Mouse (Mus musculus): Measurements from ENCODE around the gene Snx30. TPM values are rescaled to one million over a fixed set of nuclear protein-coding genes. Genes with fewer than 3 reads are reported as not detected.

The Snx30 gene
- polyA plus RNA-seq, 1 experiment from 2014 or later = 7.1 TPM

DNA sequence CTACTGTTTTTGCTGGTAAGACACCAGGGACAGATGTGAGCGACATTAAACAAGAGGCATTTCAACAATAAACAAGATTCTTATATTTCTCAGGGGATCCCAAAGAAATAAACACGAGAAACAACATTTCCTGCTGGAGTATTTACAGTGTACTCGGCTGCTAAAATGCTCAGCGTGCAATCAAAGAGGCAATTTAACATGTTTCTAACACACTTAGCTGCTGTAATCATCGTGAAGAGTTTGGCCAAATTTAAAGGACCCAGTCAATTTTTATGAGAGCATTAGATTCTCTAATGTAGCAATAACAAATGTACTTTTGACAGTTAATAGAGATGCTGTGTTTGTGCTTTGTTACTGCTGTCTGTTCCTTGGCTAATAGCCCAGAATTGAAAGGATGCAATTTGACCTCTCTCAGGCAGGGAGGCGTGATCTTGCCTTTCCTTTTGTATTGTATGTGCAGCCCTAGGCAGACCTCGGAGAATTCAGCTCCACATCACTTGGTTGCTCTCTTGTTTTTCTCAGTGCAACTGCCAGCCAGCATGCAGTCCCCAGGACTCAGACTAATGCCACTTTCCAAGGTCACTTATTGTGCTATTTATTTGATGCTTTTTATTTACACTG is 40.1 kb upstream of the Snx30 start:
- ATAC-seq (replicated peaks; ENCODE audit: insufficient number of reproducible peaks, low FRiP score, low TSS enrichment, low read depth) (no peak), DNase-seq (ENCODE audit: low spot score) (peak; percentile 60)
- Histone ChIP-seq H3K9me3 (replicated peaks; ENCODE audit: control insufficient read depth, low read length) (no peaks in the 10 kb centered on the region), H3K4me1 (ENCODE audit: control insufficient read depth, insufficient read depth, low read length) (no peaks in the 10 kb centered on the region; the same call in 1 of the 2 replicates), H3K36me3 (replicated peaks; ENCODE audit: control insufficient read depth, insufficient read depth, low read depth, low read length) (no peaks in the 10 kb centered on the region), H3K9ac (replicated peaks; ENCODE audit: low read length) (no peak overlapping the region; the same call in 1 of the 2 replicates), H3K27me3 (ENCODE audit: control insufficient read depth, insufficient read depth, low read length) (no peaks in the 10 kb centered on the region), H3K27ac (replicated peaks; ENCODE audit: low read depth, low read length) (no peak overlapping the region), H3K4me3 (ENCODE audit: low read depth, low read length) (no peak overlapping the region), H3K4me2 (ENCODE audit: low read depth, low read length) (no peak overlapping the region)
- 36% methylated on average over 7 of the region's 7 CpGs for WGBS

DNA sequence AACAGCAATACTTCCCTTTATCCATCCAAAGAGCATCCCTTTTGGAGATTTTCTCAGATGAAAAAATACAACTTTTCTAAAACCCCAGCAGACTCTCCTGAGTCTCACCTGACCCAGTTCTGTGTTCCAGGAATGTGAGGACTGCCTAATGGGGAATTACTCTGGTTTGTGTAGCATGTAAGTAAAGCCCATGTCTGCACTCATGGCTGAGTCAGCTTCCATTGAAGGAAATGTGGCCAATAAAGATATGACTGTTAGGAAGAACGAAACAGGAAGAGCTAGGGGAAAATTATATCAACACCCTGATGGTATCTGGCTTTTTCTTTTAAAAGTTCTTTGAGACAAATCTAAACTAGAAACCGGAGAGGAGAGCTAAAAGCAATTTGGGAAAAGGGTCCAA is 37.9 kb upstream of the Snx30 start:
- H3K4me3 ChIP-seq (ENCODE audit: low read depth, low read length) = no peak overlapping the region
- no peaks in the 10 kb centered on the region; the same call in 1 of the 2 replicates for H3K4me1 ChIP-seq (ENCODE audit: control insufficient read depth, insufficient read depth, low read length)
- no peak overlapping the region for H3K9ac ChIP-seq (replicated peaks; ENCODE audit: low read length)
- H3K9me3 ChIP-seq (replicated peaks; ENCODE audit: control insufficient read depth, low read length) = no peaks in the 10 kb centered on the region
- DNase-seq (ENCODE audit: low spot score) = no peak
- WGBS = 89% methylated on average over 2 of the region's 2 CpGs
- no peaks in the 10 kb centered on the region for H3K27me3 ChIP-seq (ENCODE audit: control insufficient read depth, insufficient read depth, low read length)
- ATAC-seq (replicated peaks; ENCODE audit: insufficient number of reproducible peaks, low FRiP score, low TSS enrichment, low read depth) = no peak
- no peaks in the 10 kb centered on the region; the same call in 1 of the 2 replicates for H3K36me3 ChIP-seq (replicated peaks; ENCODE audit: control insufficient read depth, insufficient read depth, low read depth, low read length)
- no peak overlapping the region for H3K4me2 ChIP-seq (ENCODE audit: low read depth, low read length)
- no peak overlapping the region for H3K27ac ChIP-seq (replicated peaks; ENCODE audit: low read depth, low read length)

DNA sequence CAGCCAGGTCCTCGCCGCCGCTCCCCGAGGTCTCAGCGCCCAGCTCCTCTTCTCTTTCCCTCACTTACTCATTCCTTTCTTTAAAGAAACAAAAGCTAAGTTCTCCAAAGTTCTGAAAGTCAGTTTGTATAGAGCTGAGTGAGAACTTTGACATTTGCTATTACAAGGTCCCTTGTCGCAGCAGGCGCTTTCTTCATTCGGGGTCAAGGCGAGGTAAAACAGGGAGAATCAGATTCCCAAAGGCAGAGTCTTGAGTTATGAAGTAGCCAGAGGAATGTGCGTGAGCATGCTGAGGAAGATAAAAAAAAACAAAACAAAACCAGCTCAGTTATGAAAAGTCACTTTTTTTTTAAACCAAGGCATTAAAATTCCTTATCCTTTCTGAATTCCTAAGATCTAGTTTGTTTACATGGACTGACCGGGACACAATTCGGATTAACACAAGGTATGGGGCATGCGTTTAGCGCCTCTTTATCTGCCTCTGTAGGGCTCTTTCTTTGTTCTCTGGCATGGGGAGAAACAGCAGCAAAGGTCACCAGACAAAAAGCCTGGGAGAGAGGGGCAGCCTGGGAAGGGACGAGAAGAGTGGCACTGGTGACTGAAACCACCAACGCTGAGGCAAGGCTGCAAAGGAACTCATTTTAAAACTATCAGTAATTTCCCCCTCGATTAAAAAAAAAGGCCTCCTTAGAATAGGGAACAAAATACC is 33.3 kb upstream of the Snx30 start:
- H3K9ac ChIP-seq (replicated peaks; ENCODE audit: low read length) = no peak overlapping the region
- H3K4me1 ChIP-seq (ENCODE audit: control insufficient read depth, insufficient read depth, low read length) = no peaks in the 10 kb centered on the region
- H3K27me3 ChIP-seq (ENCODE audit: control insufficient read depth, insufficient read depth, low read length) = no peaks in the 10 kb centered on the region
- ATAC-seq (replicated peaks; ENCODE audit: insufficient number of reproducible peaks, low FRiP score, low TSS enrichment, low read depth) (no peak), DNase-seq (ENCODE audit: low spot score) (no peak)
- H3K27ac ChIP-seq (replicated peaks; ENCODE audit: low read depth, low read length) = no peak overlapping the region
- WGBS = 72% methylated on average over 17 of the region's 17 CpGs
- no peak overlapping the region for H3K4me3 ChIP-seq (ENCODE audit: low read depth, low read length)
- H3K4me2 ChIP-seq (ENCODE audit: low read depth, low read length) = no peak overlapping the region
- H3K9me3 ChIP-seq (replicated peaks; ENCODE audit: control insufficient read depth, low read length) = no peaks in the 10 kb centered on the region
- H3K36me3 ChIP-seq (replicated peaks; ENCODE audit: control insufficient read depth, insufficient read depth, low read depth, low read length) = no peaks in the 10 kb centered on the region; the same call in 1 of the 2 replicates

DNA sequence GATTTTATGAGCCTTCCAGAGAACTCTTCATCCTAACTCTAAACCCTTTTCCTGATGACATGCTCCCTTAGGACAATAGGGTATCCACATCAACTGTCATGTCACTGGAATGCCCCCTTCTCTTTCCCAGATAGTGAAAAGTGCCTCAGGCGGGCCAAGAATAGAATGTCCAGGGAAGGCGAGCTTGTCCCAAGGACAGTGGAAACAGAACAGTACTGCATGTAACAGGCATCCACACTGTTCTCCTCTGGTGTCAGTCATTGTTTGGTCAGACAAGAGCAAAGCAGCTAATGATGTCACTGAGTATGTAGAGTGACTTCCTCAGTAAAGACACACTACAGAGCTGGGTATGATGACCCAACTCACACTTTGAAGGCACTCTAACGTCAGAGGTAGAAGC is 27.8 kb upstream of the Snx30 start:
- ATAC-seq (replicated peaks; ENCODE audit: insufficient number of reproducible peaks, low FRiP score, low TSS enrichment, low read depth) = no peak
- Histone ChIP-seq H3K4me3 (ENCODE audit: low read depth, low read length) (no peak overlapping the region), H3K9ac (replicated peaks; ENCODE audit: low read length) (no peak overlapping the region), H3K27me3 (ENCODE audit: control insufficient read depth, insufficient read depth, low read length) (no peaks in the 10 kb centered on the region), H3K27ac (replicated peaks; ENCODE audit: low read depth, low read length) (no peak overlapping the region), H3K4me2 (ENCODE audit: low read depth, low read length) (no peak overlapping the region), H3K36me3 (replicated peaks; ENCODE audit: control insufficient read depth, insufficient read depth, low read depth, low read length) (no peaks in the 10 kb centered on the region; the same call in 1 of the 2 replicates), H3K4me1 (ENCODE audit: control insufficient read depth, insufficient read depth, low read length) (no peaks in the 10 kb centered on the region), H3K9me3 (replicated peaks; ENCODE audit: control insufficient read depth, low read length) (no peaks in the 10 kb centered on the region)
- WGBS = 71% methylated on average over 3 of the region's 3 CpGs
- DNase-seq (ENCODE audit: low spot score) = no peak

DNA sequence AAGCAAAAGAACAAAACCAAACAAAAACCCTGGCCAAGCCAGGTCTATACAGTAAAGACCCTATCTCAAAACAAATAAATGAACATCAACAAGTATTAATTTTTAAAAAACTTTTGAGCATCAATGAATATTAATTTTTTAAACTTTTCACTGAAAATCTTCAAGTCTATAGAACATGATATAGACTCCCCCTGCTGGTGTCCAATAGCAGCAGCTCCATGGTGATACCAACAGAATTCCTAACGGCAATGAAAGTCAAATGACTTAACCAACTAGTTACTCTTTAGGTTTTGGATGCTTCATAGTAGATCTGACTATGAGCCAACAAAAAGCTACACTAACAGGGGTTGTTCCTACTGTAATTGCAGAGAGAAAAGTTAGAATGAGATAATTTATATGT is 25.1 kb upstream of the Snx30 start:
- Histone ChIP-seq H3K4me3 (ENCODE audit: low read depth, low read length) (no peak overlapping the region), H3K9ac (replicated peaks; ENCODE audit: low read length) (no peak overlapping the region), H3K36me3 (replicated peaks; ENCODE audit: control insufficient read depth, insufficient read depth, low read depth, low read length) (no peaks in the 10 kb centered on the region; the same call in 1 of the 2 replicates), H3K4me2 (ENCODE audit: low read depth, low read length) (no peak overlapping the region), H3K4me1 (ENCODE audit: control insufficient read depth, insufficient read depth, low read length) (no peaks in the 10 kb centered on the region), H3K9me3 (replicated peaks; ENCODE audit: control insufficient read depth, low read length) (no peaks in the 10 kb centered on the region), H3K27me3 (ENCODE audit: control insufficient read depth, insufficient read depth, low read length) (no peaks in the 10 kb centered on the region), H3K27ac (replicated peaks; ENCODE audit: low read depth, low read length) (no peak overlapping the region)
- DNase-seq (ENCODE audit: low spot score) (peak; percentile 56), ATAC-seq (replicated peaks; ENCODE audit: insufficient number of reproducible peaks, low FRiP score, low TSS enrichment, low read depth) (no peak)
- 31% methylated on average over 1 of the region's 1 CpGs for WGBS

DNA sequence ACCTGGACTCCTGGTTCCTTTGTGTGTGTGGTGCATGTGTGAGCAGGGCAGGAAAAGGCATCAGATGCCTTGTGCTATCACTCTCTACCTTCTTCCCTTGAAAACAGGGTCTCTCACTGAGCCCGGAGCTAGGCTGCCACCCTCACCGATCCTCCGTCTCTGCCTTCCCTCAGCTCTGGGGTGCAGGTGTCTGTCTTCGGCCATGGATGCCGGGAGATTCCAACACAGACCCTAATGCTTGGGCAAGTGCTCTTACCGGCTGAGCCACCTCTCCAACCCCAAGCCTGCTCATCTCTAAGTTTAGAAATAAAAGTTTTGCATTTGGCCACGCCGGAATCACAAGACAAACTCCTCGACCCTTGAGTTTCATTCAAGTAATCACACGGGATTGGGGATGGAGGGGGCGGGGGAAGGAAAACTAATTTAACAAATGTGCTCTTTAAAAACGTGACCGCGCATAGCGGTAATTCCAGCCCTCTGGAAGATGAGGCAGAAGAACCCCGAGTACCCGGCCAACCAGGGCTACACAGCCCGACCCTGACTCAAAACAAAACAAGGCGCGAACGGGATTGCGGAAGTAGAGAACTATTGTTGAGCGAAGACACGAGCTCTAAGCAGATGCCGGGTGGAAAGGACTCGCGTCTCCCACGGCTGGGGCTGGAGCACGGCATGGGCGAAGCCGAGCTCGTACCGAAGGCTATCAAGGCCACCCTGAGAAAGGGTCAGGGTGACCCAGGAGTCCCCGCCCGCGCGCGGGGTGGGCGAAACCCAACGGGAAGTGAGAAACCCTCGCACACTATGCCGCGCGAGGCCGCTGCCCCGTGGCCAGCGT is 22.6 kb upstream of the Snx30 start:
- WGBS = under 1% methylated on average over 45 of the region's 47 CpGs
- Histone ChIP-seq H3K36me3 (replicated peaks; ENCODE audit: control insufficient read depth, insufficient read depth, low read depth, low read length) (no peaks in the 10 kb centered on the region; the same call in 1 of the 2 replicates), H3K9ac (replicated peaks; ENCODE audit: low read length) (peak overlapping the region; percentile 87), H3K4me1 (ENCODE audit: control insufficient read depth, insufficient read depth, low read length) (no peaks in the 10 kb centered on the region), H3K27ac (replicated peaks; ENCODE audit: low read depth, low read length) (peak overlapping the region; percentile 60), H3K4me3 (ENCODE audit: low read depth, low read length) (peak overlapping the region; percentile 93), H3K9me3 (replicated peaks; ENCODE audit: control insufficient read depth, low read length) (no peaks in the 10 kb centered on the region), H3K4me2 (ENCODE audit: low read depth, low read length) (peak overlapping the region; percentile 83), H3K27me3 (ENCODE audit: control insufficient read depth, insufficient read depth, low read length) (no peaks in the 10 kb centered on the region)
- ATAC-seq (replicated peaks; ENCODE audit: insufficient number of reproducible peaks, low FRiP score, low TSS enrichment, low read depth) = peak; percentile 69
- peak; percentile 69 for DNase-seq (ENCODE audit: low spot score)

DNA sequence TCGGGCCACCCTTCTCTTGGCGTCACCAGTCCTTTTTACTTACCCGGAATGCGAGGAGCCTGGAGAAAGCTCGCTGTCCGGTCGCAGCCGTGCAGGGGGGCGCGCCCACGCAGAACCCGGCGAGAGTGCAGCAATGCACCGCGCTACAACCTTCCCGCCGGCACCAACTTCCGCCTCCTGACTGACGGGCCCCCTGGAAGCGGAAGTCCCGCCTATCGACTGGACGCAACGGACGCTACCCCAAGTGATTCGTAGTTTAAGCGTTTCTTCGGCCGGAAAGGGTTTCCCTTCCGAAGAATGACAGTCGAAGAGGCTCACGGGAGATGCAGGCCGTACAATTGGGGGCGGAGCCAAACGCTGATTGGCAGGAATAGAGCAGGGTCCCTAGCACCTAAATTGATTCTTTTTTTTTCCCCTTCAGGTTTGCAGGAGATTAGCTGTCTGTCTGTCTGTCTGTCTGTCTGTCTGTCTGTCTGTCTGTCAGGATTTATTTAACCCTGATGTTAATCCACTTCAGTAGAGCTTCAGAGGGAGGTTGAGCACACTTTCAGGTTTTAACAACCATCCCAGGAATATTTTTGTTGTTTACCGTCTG is 21.9 kb upstream of the Snx30 start:
- WGBS = under 1% methylated on average over 36 of the region's 36 CpGs
- no peaks in the 10 kb centered on the region for H3K36me3 ChIP-seq (replicated peaks; ENCODE audit: control insufficient read depth, insufficient read depth, low read depth, low read length)

More for the DNA sequence above, 21.9 kb upstream of the Snx30 start:
- ATAC-seq (replicated peaks; ENCODE audit: insufficient number of reproducible peaks, low FRiP score, low TSS enrichment, low read depth) (peak; percentile 93), DNase-seq (ENCODE audit: low spot score) (peak; percentile 99)
- H3K4me2 ChIP-seq (ENCODE audit: low read depth, low read length) = peak overlapping the region; percentile 83
- peak overlapping the region; percentile 93 for H3K4me3 ChIP-seq (ENCODE audit: low read depth, low read length)
- no peaks in the 10 kb centered on the region for H3K4me1 ChIP-seq (ENCODE audit: control insufficient read depth, insufficient read depth, low read length)
- H3K9ac ChIP-seq (replicated peaks; ENCODE audit: low read length) = peak overlapping the region; percentile 87
- no peaks in the 10 kb centered on the region for H3K9me3 ChIP-seq (replicated peaks; ENCODE audit: control insufficient read depth, low read length)
- H3K27me3 ChIP-seq (ENCODE audit: control insufficient read depth, insufficient read depth, low read length) = no peaks in the 10 kb centered on the region
- H3K27ac ChIP-seq (replicated peaks; ENCODE audit: low read depth, low read length) = peak overlapping the region; percentile 60

Measured in embryonic facial prominence, embryonic 11.5 days (tissue).